14 mouse cellular contexts compared by ENCODE assay signal in the genomic region with DNA sequence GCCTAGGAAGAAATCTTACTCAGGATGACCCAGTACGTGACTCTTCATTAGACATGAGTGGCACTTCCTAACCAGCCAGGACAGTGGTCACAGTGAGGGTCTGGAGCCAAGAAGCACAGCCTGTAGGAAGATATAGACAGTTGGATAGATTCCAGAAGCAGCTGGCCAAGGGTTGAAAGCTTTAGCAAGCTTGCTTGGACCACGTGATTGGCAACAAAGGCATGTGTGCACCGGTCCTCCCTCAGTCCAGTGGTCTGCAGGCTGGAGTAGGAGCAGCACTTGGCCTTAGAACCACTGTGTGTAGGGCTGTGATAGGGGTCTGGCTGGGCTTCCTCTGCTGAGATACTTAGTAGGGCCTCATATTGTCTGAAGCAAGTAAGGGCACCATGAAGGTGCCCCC.
A peak's percentile ranks its signal among the peaks of the same experiment; 100 is the strongest.
DNase-seq lines count a peak whose midpoint lies in the region; ATAC-seq and TF ChIP-seq lines count a peak whose summit lies in the region.
"Had no signal": no experiment of that assay in that cellular context is flagged by ENCODE, and none has a peak within 500 bp of the region (broad histone marks: within the 10 kb centered on the region; RNA-seq: fewer than 3 reads in every experiment).

No protein-coding gene starts in this region.

- TF ChIP-seq EP300 in lung, postnatal 0 days (IDR thresholded peaks at IDR 0.05) = no peak

- peak; percentile 63; the same call in 1 of the 2 replicates for ATAC-seq in hindbrain, embryonic 16.5 days
- ATAC-seq in hindbrain, embryonic 13.5 days (ENCODE audit: low FRiP score) = no peak
- peak; percentile 48; the same call in 1 of the 2 replicates for ATAC-seq in lung, postnatal 0 days
- ATAC-seq: forebrain, embryonic 15.5 days; intestine, postnatal 0 days had no signal

- no peaks in the 10 kb centered on the region for H3K4me1 ChIP-seq in hindbrain, embryonic 16.5 days (ENCODE audit: control insufficient read depth, insufficient read depth, low read depth, low read length)
- no peaks in the 10 kb centered on the region for H3K4me1 ChIP-seq in hindbrain, embryonic 13.5 days (replicated peaks)
- H3K4me1 ChIP-seq in lung, postnatal 0 days (ENCODE audit: insufficient read depth, low read depth, low read length) = peaks cover 4% of the 10 kb centered on the region
- H3K4me1 ChIP-seq: liver, embryonic 15.5 days had no signal

- peak; percentile 89 for DNase-seq in heart, adult 11 months
- DNase-seq in heart, postnatal 10 days = no peak
- DNase-seq in lung, postnatal 0 days (ENCODE audit: low spot score) = peak; percentile 44
- DNase-seq in lung, postnatal 36 days = no peak
- DNase-seq in MN1 (ENCODE audit: low spot score) = peak; percentile 22
- no peak for DNase-seq in layer of hippocampus, postnatal 36 days
- DNase-seq: cerebellum, adult 11-12 months had no signal

- H3K36me3 ChIP-seq in hindbrain, embryonic 16.5 days (ENCODE audit: control insufficient read depth, insufficient read depth, low read length) = no peaks in the 10 kb centered on the region
- H3K36me3 ChIP-seq in hindbrain, embryonic 13.5 days = no peaks in the 10 kb centered on the region
- H3K36me3 ChIP-seq in lung, postnatal 0 days (ENCODE audit: insufficient read depth, low read length) = no peaks in the 10 kb centered on the region
- H3K36me3 ChIP-seq: forebrain, embryonic 15.5 days; liver, embryonic 15.5 days had no signal

- H3K27ac ChIP-seq in hindbrain, embryonic 16.5 days (ENCODE audit: low read depth, low read length) = no peak overlapping the region
- H3K27ac ChIP-seq in hindbrain, embryonic 13.5 days = no peak overlapping the region
- H3K27ac ChIP-seq in lung, postnatal 0 days (ENCODE audit: low read length) = no peak overlapping the region
- H3K27ac ChIP-seq: forebrain, embryonic 15.5 days; liver, embryonic 15.5 days had no signal

- H3K9me3 ChIP-seq in hindbrain, embryonic 16.5 days (ENCODE audit: control insufficient read depth, low read length) = no peaks in the 10 kb centered on the region
- H3K9me3 ChIP-seq in hindbrain, embryonic 13.5 days = no peaks in the 10 kb centered on the region
- H3K9me3 ChIP-seq in lung, postnatal 0 days (ENCODE audit: low read length) = no peaks in the 10 kb centered on the region
- H3K9me3 ChIP-seq: forebrain, embryonic 15.5 days; liver, embryonic 15.5 days had no signal

- intact Hi-C loops in heart, postnatal 10 days (cut with DNase I) = loop anchor here (10.0 kb wide), 1 partner anchor 302 kb away; no protein-coding TSS in a partner anchor

- 58% methylated on average over 3 of the region's 3 CpGs for WGBS in hindbrain, embryonic 16.5 days
- 53% methylated on average over 3 of the region's 3 CpGs for WGBS in hindbrain, embryonic 13.5 days
- WGBS in lung, postnatal 0 days = 34% methylated on average over 3 of the region's 3 CpGs

- no peak overlapping the region for H3K9ac ChIP-seq in hindbrain, embryonic 16.5 days (ENCODE audit: low read depth, low read length)
- H3K9ac ChIP-seq in hindbrain, embryonic 13.5 days = no peak overlapping the region
- no peak overlapping the region for H3K9ac ChIP-seq in lung, postnatal 0 days (replicated peaks; ENCODE audit: low read depth)
- H3K9ac ChIP-seq: forebrain, embryonic 15.5 days; liver, embryonic 15.5 days had no signal

- H3K27me3 ChIP-seq in hindbrain, embryonic 16.5 days (replicated peaks; ENCODE audit: control insufficient read depth, insufficient read depth, low read length) = no peaks in the 10 kb centered on the region
- no peaks in the 10 kb centered on the region for H3K27me3 ChIP-seq in hindbrain, embryonic 13.5 days
- no peaks in the 10 kb centered on the region for H3K27me3 ChIP-seq in lung, postnatal 0 days (replicated peaks; ENCODE audit: insufficient read depth, low read length)
- H3K27me3 ChIP-seq: forebrain, embryonic 15.5 days; liver, embryonic 15.5 days had no signal

- no peak overlapping the region for H3K4me3 ChIP-seq in hindbrain, embryonic 16.5 days (ENCODE audit: low read length)
- no peak overlapping the region for H3K4me3 ChIP-seq in hindbrain, embryonic 13.5 days
- no peak overlapping the region for H3K4me3 ChIP-seq in lung, postnatal 0 days (ENCODE audit: low read depth, low read length)
- H3K4me3 ChIP-seq: erythroblast, embryonic 14.5 days; forebrain, embryonic 15.5 days; liver, embryonic 15.5 days; myocyte had no signal

- TF ChIP-seq CTCF in lung, postnatal 0 days (IDR thresholded peaks at IDR 0.05) = no peak

- H3K4me2 ChIP-seq in hindbrain, embryonic 16.5 days (ENCODE audit: low read length) = no peak overlapping the region
- no peak overlapping the region for H3K4me2 ChIP-seq in hindbrain, embryonic 13.5 days
- H3K4me2 ChIP-seq in lung, postnatal 0 days (replicated peaks; ENCODE audit: low read depth, low read length) = no peak overlapping the region
- H3K4me2 ChIP-seq: forebrain, embryonic 15.5 days; liver, embryonic 15.5 days had no signal

Comparison
In these comparisons a context has a peak if more than half of its experiments do, and no peak if none do; other contexts are left out.
1. DNase-seq: peak in heart, adult 11 months (single experiment), lung, postnatal 0 days (single experiment) and MN1 (single experiment); none in heart, postnatal 10 days (0 of 2), lung, postnatal 36 days (single experiment) and layer of hippocampus, postnatal 36 days (0 of 2).